ENCODE assay signal across 8 mouse cellular contexts in the genomic region with DNA sequence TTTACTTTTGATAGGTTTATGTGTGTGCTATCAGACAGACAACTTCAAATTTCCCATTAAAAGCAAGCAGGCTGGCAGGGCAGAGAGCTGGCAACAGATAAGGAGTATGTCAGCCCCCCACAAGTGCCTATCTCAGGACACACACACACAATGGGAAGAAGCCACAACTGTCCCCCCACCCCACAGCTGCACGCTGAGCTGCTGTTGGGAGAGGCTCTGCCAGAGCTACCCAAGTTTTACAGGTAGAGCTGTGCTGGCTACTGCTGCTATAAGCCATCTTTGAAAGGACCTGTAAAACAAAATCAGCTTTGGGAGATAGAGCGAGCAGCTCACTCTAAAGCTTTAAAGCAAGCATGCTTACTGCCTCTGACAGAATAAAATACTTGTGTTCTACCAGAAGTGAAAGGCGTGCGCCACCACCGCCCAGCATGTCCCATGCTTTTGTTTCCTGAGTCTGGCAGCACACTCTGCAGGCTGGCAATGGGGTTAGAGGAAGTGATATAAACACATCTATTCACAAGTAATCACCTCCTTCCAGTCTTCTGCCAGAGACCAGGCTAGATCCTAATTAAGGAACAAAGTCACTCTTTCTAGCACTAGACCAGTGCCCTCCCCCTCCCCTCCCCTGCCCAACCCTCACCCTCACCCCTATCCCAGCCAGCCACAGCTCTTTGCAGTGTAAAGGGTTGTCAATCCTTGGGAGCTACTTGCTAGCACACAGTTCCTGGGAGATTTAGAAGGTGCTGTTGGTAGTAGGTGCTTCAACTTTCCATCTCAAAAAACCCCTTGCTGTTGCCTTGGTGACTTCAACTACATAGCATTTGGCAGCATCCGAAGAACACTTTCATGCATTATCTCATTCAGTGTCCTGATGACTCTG. TPM values are rescaled to one million over a fixed set of nuclear protein-coding genes. Genes with fewer than 3 reads are reported as not detected.
A peak's percentile ranks its signal among the peaks of the same experiment; 100 is the strongest.
DNase-seq lines count a peak whose midpoint lies in the region; ATAC-seq and TF ChIP-seq lines count a peak whose summit lies in the region.

No protein-coding gene starts in this region.

- no peaks in the 10 kb centered on the region for H3K9me3 ChIP-seq in G1E (replicated peaks)
- no peaks in the 10 kb centered on the region for H3K9me3 ChIP-seq in heart, embryonic 14.5 days (ENCODE audit: control insufficient read depth, low read length)
- H3K9me3 ChIP-seq in liver, embryonic 13.5 days (replicated peaks) = no peaks in the 10 kb centered on the region
- H3K9me3 ChIP-seq in hindbrain, embryonic 13.5 days = no peaks in the 10 kb centered on the region

- TF ChIP-seq CTCF in G1E (IDR thresholded peaks at IDR 0.05; ENCODE audit: low read depth, low read length) = no peak

- peak; percentile 35 to 47 for DNase-seq in heart, adult 9 months (ENCODE audit: low spot score in 2 of 2)
- DNase-seq in heart, postnatal 10 days = no peak
- peak; percentile 46 for DNase-seq in G1E (ENCODE audit: low spot score)
- peak; percentile 79 for DNase-seq in liver, embryonic 13.5 days
- DNase-seq in right cerebral cortex, postnatal 36 days (ENCODE audit: low spot score in 2 of 2) = peak; percentile 54 to 64
- no peak for DNase-seq in testis, postnatal 10 days (ENCODE audit: low spot score)

- H3K4me2 ChIP-seq in heart, embryonic 14.5 days (ENCODE audit: low read length) = no peak overlapping the region
- peak overlapping the region; percentile 67 for H3K4me2 ChIP-seq in liver, embryonic 13.5 days
- no peak overlapping the region for H3K4me2 ChIP-seq in hindbrain, embryonic 13.5 days

- peak overlapping the region; percentile 67 to 81 for H3K27ac ChIP-seq in heart, embryonic 14.5 days (replicated peaks in 1 of 2; ENCODE audit: control insufficient read depth in 1 of 2, insufficient read depth in 1 of 2, low read depth in 2 of 2, low read length in 2 of 2)
- peak overlapping the region; percentile 94 for H3K27ac ChIP-seq in liver, embryonic 13.5 days
- no peak overlapping the region for H3K27ac ChIP-seq in hindbrain, embryonic 13.5 days

- intact Hi-C loops in heart, postnatal 10 days (cut with DNase I) = no loop called here

- no peak overlapping the region; the same call in 1 of the 2 replicates for H3K9ac ChIP-seq in heart, embryonic 14.5 days (ENCODE audit: low read length)
- H3K9ac ChIP-seq in liver, embryonic 13.5 days = peak overlapping the region; percentile 63
- H3K9ac ChIP-seq in hindbrain, embryonic 13.5 days = no peak overlapping the region

- peaks cover 91% of the 10 kb centered on the region for H3K4me1 ChIP-seq in G1E (ENCODE audit: insufficient read depth, low read depth, low read length)
- peaks cover 66 to 84% of the 10 kb centered on the region in 2 experiments for H3K4me1 ChIP-seq in heart, embryonic 14.5 days (ENCODE audit: control insufficient read depth in 2 of 2, insufficient read depth in 2 of 2, low read length in 2 of 2)
- peaks cover 90% of the 10 kb centered on the region for H3K4me1 ChIP-seq in liver, embryonic 13.5 days (replicated peaks)
- H3K4me1 ChIP-seq in hindbrain, embryonic 13.5 days (replicated peaks) = peaks cover 32% of the 10 kb centered on the region

- peaks cover 4% of the 10 kb centered on the region for H3K36me3 ChIP-seq in G1E (replicated peaks)
- no peaks in the 10 kb centered on the region for H3K36me3 ChIP-seq in heart, embryonic 14.5 days (ENCODE audit: control insufficient read depth, insufficient read depth, low read length)
- no peaks in the 10 kb centered on the region for H3K36me3 ChIP-seq in liver, embryonic 13.5 days
- no peaks in the 10 kb centered on the region for H3K36me3 ChIP-seq in hindbrain, embryonic 13.5 days

- peak; percentile 70 for ATAC-seq in G1E (ENCODE audit: extremely low read depth, insufficient number of reproducible peaks, low FRiP score, poor library complexity, severe bottlenecking)
- ATAC-seq in heart, embryonic 14.5 days (ENCODE audit: insufficient number of reproducible peaks, insufficient read depth, low FRiP score, low read depth) = no peak
- peak; percentile 81 for ATAC-seq in liver, embryonic 13.5 days (ENCODE audit: low read depth)
- no peak; the same call in 1 of the 2 replicates for ATAC-seq in hindbrain, embryonic 13.5 days (ENCODE audit: low FRiP score)

- H3K27me3 ChIP-seq in G1E (ENCODE audit: insufficient read depth, low read length) = no peaks in the 10 kb centered on the region
- no peaks in the 10 kb centered on the region for H3K27me3 ChIP-seq in heart, embryonic 14.5 days (ENCODE audit: control insufficient read depth, insufficient read depth, low read length)
- H3K27me3 ChIP-seq in liver, embryonic 13.5 days = no peaks in the 10 kb centered on the region
- no peaks in the 10 kb centered on the region for H3K27me3 ChIP-seq in hindbrain, embryonic 13.5 days

- peak overlapping the region; percentile 44; the same call in 1 of the 2 replicates for H3K4me3 ChIP-seq in G1E (ENCODE audit: low read depth, low read length)
- no peak overlapping the region for H3K4me3 ChIP-seq in heart, embryonic 14.5 days (ENCODE audit: control insufficient read depth in 1 of 2, insufficient read depth in 1 of 2, low read depth in 1 of 2, low read length in 2 of 2)
- H3K4me3 ChIP-seq in liver, embryonic 13.5 days (replicated peaks) = peak overlapping the region; percentile 35
- H3K4me3 ChIP-seq in hindbrain, embryonic 13.5 days = no peak overlapping the region

- 45% methylated on average over 6 of the region's 6 CpGs for WGBS in heart, embryonic 14.5 days
- 7% methylated on average over 6 of the region's 6 CpGs for WGBS in liver, embryonic 13.5 days (ENCODE audit: insufficient replicate concordance)
- WGBS in hindbrain, embryonic 13.5 days = 63% methylated on average over 6 of the region's 6 CpGs

RNA-seq across cellular contexts. Expression of a gene that starts 43.5 kb away (rescaled TPM):
- 10 to 100 TPM; 19.9 to 28.8 TPM for total RNA-seq in heart, postnatal 10 days (2021)
- total RNA-seq in G1E (2014; fragmentation: Nextera tagmentation) (52.1 and 58.2 TPM in 2 replicates), G1E (2017) (22.2 and 27.2 TPM in 2 replicates)
- polyA plus RNA-seq in G1E (2012) = 10.7 and 13.2 TPM in 2 replicates
- polyA plus RNA-seq in heart, embryonic 14.5 days (2014; fragmentation: Nextera tagmentation; extraction: Ambion mirVana) = 37.9 and 39.4 TPM in 2 replicates
- 7.8 and 9.4 TPM in 2 replicates for polyA plus RNA-seq in liver, embryonic 13.5 days (2015; fragmentation: Nextera tagmentation; extraction: Ambion mirVana)
- 6.2 and 6.3 TPM in 2 replicates for polyA plus RNA-seq in hindbrain, embryonic 13.5 days (2015; fragmentation: Nextera tagmentation; extraction: Ambion mirVana)

RNA-seq across cellular contexts. Expression of a gene that starts 51.5 kb away (rescaled TPM):
- total RNA-seq in heart, postnatal 10 days (2021) = 10 to 100 TPM; 55.7 to 64.7 TPM
- total RNA-seq in G1E (2014; fragmentation: Nextera tagmentation) (2.2 TPM in 1 of 2 replicates, not detected in the other), G1E (2017) (0.16 and 0.29 TPM in 2 replicates)
- 0.02 TPM in 2 replicates for polyA plus RNA-seq in G1E (2012)
- 46.6 and 49.8 TPM in 2 replicates for polyA plus RNA-seq in heart, embryonic 14.5 days (2014; fragmentation: Nextera tagmentation; extraction: Ambion mirVana)
- 5.2 and 6.7 TPM in 2 replicates for polyA plus RNA-seq in liver, embryonic 13.5 days (2015; fragmentation: Nextera tagmentation; extraction: Ambion mirVana)
- polyA plus RNA-seq in hindbrain, embryonic 13.5 days (2015; fragmentation: Nextera tagmentation; extraction: Ambion mirVana) = 31.2 and 38.8 TPM in 2 replicates

Comparison
In these comparisons a context has a peak if more than half of its experiments do, and no peak if none do; other contexts are left out.
1. DNase-seq: peak in heart, adult 9 months (2 of 2), G1E (single experiment), liver, embryonic 13.5 days (single experiment) and right cerebral cortex, postnatal 36 days (2 of 2); none in heart, postnatal 10 days (0 of 2) and testis, postnatal 10 days (single experiment).
2. ATAC-seq: peak in G1E (single experiment) and liver, embryonic 13.5 days (single experiment); none in heart, embryonic 14.5 days (single experiment) and hindbrain, embryonic 13.5 days (single experiment).
3. H3K4me3 ChIP-seq: peak in G1E (single experiment) and liver, embryonic 13.5 days (single experiment); none in heart, embryonic 14.5 days (0 of 2) and hindbrain, embryonic 13.5 days (single experiment).